Mouse (Mus musculus): ENCODE data around the gene Nab2. TPM values are rescaled to one million over a fixed set of nuclear protein-coding genes. Genes with fewer than 3 reads are reported as not detected.

Nab2 gene
- polyA plus RNA-seq, 1 experiment from 2014 or later = 9.3 TPM

DNA sequence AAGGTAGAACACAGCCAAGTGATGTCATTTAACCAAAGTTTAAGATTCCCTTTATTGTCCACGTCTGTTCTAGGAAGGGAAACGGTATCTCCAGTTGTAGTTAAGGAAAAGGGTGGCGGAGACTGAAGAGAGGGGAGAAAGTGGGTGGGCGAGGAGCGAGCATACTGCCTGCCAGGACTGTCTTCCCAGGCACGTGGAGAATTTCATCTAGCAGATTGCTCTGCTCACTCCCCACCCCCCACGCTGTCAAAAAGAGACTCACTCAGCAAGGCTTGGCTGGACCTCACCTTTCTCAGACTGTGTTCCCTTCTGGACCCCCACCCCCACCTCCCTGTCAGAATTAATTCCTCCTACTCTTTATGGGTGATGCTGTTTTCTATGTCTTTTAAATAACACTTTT lies 802 bp upstream of the Nab2 start:
- Histone ChIP-seq H3K9ac (replicated peaks; ENCODE audit: low read length) (peak overlapping the region; percentile 39), H3K9me3 (replicated peaks; ENCODE audit: control insufficient read depth, low read length) (no peaks in the 10 kb centered on the region), H3K4me1 (ENCODE audit: control insufficient read depth, insufficient read depth, low read length) (peaks cover 13% of the 10 kb centered on the region), H3K36me3 (replicated peaks; ENCODE audit: control insufficient read depth, insufficient read depth, low read depth, low read length) (0 out of 2 replicates have a peak, but pooled peaks cover under 1% of the 10 kb centered on the region), H3K27me3 (ENCODE audit: control insufficient read depth, insufficient read depth, low read length) (no peaks in the 10 kb centered on the region), H3K4me2 (ENCODE audit: low read depth, low read length) (peak overlapping the region; percentile 32), H3K4me3 (ENCODE audit: low read depth, low read length) (no peak overlapping the region), H3K27ac (replicated peaks; ENCODE audit: low read depth, low read length) (peak overlapping the region; percentile 99)
- WGBS = 11% methylated on average over 7 of the region's 7 CpGs
- ATAC-seq (replicated peaks; ENCODE audit: insufficient number of reproducible peaks, low FRiP score, low TSS enrichment, low read depth) (no peak), DNase-seq (ENCODE audit: low spot score) (peak; percentile 46)

- peak overlapping the region; percentile 80 for H3K4me3 ChIP-seq (ENCODE audit: low read depth, low read length)
- H3K9ac ChIP-seq (replicated peaks; ENCODE audit: low read length) = peak overlapping the region; percentile 90
- peak; percentile 65 for ATAC-seq (replicated peaks; ENCODE audit: insufficient number of reproducible peaks, low FRiP score, low TSS enrichment, low read depth)
- DNase-seq (ENCODE audit: low spot score) = peak; percentile 96
- WGBS = under 1% methylated on average over 35 of the region's 35 CpGs
- H3K9me3 ChIP-seq (replicated peaks; ENCODE audit: control insufficient read depth, low read length) = no peaks in the 10 kb centered on the region
- H3K27ac ChIP-seq (replicated peaks; ENCODE audit: low read depth, low read length) = peak overlapping the region; percentile 99
- peaks cover 2% of the 10 kb centered on the region; the same call in 1 of the 2 replicates for H3K27me3 ChIP-seq (ENCODE audit: control insufficient read depth, insufficient read depth, low read length)
- H3K36me3 ChIP-seq (replicated peaks; ENCODE audit: control insufficient read depth, insufficient read depth, low read depth, low read length) = peaks cover 2% of the 10 kb centered on the region; the same call in 1 of the 2 replicates
- H3K4me1 ChIP-seq (ENCODE audit: control insufficient read depth, insufficient read depth, low read length) = peaks cover 25% of the 10 kb centered on the region
- H3K4me2 ChIP-seq (ENCODE audit: low read depth, low read length) = peak overlapping the region; percentile 58
Measured at GRCm38 (mm10) chr10:127667269-127668092, 887 bp downstream of the Nab2 start.

DNA sequence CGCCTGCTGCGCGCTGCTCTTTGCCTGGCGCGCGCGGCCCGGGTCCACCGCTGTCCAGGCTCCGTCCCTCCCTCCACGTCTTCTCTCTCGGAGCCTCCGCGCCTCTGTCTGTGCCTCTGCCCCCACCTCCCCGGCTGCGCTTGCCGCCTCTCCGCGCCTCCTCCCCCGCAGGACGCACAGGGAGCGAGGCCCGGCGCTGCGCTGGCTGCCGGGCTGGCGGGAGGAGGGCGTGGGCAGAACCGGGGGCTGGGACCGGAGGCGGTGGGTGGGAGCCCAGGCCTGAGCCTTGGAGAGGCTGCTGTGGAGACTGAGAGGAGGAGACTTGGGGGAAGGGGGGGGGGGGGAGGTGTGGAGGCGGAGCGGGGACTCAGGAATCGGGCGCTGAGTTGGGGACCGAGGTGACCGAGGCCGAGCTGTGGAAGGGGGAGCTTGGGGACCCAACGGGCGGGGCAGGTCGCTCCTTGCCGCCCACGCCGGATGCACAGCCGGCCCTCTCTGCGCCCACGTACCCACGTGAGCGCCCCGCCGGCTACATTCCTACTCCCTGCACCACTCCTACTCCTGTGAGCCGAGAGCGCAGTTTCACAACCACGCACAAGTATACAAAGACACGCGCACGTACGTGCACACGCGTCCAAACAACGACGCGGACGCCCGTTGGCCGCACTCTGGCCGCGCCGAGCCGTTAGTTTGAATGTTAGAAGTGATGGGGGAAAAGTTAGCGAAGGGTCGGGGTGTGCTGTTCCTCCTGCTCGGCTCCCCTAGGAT lies 1.7 kb downstream of the Nab2 start, which contains the start of gene Nemp1:
Nemp1 (plus strand) TSS at position 401 of the 768 bp plus-strand sequence.
- Histone ChIP-seq H3K9ac (replicated peaks; ENCODE audit: low read length) (peak within 1 kb of the TSS; percentile 90), H3K4me2 (ENCODE audit: low read depth, low read length) (peak within 1 kb of the TSS; percentile 58), H3K27ac (replicated peaks; ENCODE audit: low read depth, low read length) (peak within 1 kb of the TSS; percentile 99), H3K4me1 (ENCODE audit: control insufficient read depth, insufficient read depth, low read length) (peaks cover 29% of the 10 kb centered on the region), H3K9me3 (replicated peaks; ENCODE audit: control insufficient read depth, low read length) (no peaks in the 10 kb centered on the region), H3K36me3 (replicated peaks; ENCODE audit: control insufficient read depth, insufficient read depth, low read depth, low read length) (peaks cover 2% of the 10 kb centered on the region; the same call in 1 of the 2 replicates), H3K27me3 (ENCODE audit: control insufficient read depth, insufficient read depth, low read length) (peaks cover 2% of the 10 kb centered on the region; the same call in 1 of the 2 replicates), H3K4me3 (ENCODE audit: low read depth, low read length) (peak within 1 kb of the TSS; percentile 80)
- DNase-seq (ENCODE audit: low spot score) (peak; percentile 80), ATAC-seq (replicated peaks; ENCODE audit: insufficient number of reproducible peaks, low FRiP score, low TSS enrichment, low read depth) (peak; percentile 54)
- WGBS = under 1% methylated on average over 50 of the region's 73 CpGs

GRCm38 (mm10) chr10:127665366-127666181 lies 2.8 kb downstream of the Nab2 start:
- peak overlapping the region; percentile 99 for H3K27ac ChIP-seq (replicated peaks; ENCODE audit: low read depth, low read length)
- H3K9ac ChIP-seq (replicated peaks; ENCODE audit: low read length) = peak overlapping the region; percentile 90
- peak overlapping the region; percentile 58 for H3K4me2 ChIP-seq (ENCODE audit: low read depth, low read length)
- peaks cover 2% of the 10 kb centered on the region; the same call in 1 of the 2 replicates for H3K27me3 ChIP-seq (ENCODE audit: control insufficient read depth, insufficient read depth, low read length)
- DNase-seq (ENCODE audit: low spot score) = peak; percentile 48
- no peak for ATAC-seq (replicated peaks; ENCODE audit: insufficient number of reproducible peaks, low FRiP score, low TSS enrichment, low read depth)
- peaks cover 32% of the 10 kb centered on the region for H3K4me1 ChIP-seq (ENCODE audit: control insufficient read depth, insufficient read depth, low read length)
- no peaks in the 10 kb centered on the region for H3K9me3 ChIP-seq (replicated peaks; ENCODE audit: control insufficient read depth, low read length)
- WGBS = 2% methylated on average over 14 of the region's 14 CpGs
- peaks cover 2% of the 10 kb centered on the region; the same call in 1 of the 2 replicates for H3K36me3 ChIP-seq (replicated peaks; ENCODE audit: control insufficient read depth, insufficient read depth, low read depth, low read length)
- peak overlapping the region; percentile 80 for H3K4me3 ChIP-seq (ENCODE audit: low read depth, low read length)

DNA sequence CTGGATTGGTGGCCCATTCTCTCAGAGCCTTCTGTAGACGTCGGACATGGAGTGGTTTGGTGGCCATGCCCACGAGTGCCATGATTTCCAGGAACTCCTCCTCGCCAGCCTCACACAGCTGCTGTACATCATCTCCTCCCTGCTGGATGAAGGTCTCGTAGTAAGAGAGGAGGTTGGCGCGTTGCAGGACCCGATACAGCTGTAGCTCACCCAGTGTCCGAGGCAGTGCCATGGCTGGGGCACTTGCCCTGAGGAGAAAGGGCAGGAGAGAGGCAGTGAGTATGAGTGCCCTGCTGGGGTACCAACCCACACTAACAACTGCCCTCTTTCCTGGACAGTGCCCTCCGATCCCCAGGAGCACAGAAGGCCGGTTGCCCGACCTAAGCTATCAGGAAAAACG lies 3.5 kb downstream of the Nab2 start:
- Histone ChIP-seq H3K27me3 (ENCODE audit: control insufficient read depth, insufficient read depth, low read length) (peaks cover 2% of the 10 kb centered on the region; the same call in 1 of the 2 replicates), H3K9me3 (replicated peaks; ENCODE audit: control insufficient read depth, low read length) (no peaks in the 10 kb centered on the region), H3K27ac (replicated peaks; ENCODE audit: low read depth, low read length) (no peak overlapping the region), H3K4me1 (ENCODE audit: control insufficient read depth, insufficient read depth, low read length) (peaks cover 32% of the 10 kb centered on the region), H3K4me2 (ENCODE audit: low read depth, low read length) (peak overlapping the region; percentile 58), H3K9ac (replicated peaks; ENCODE audit: low read length) (peak overlapping the region; percentile 2; the same call in 1 of the 2 replicates), H3K4me3 (ENCODE audit: low read depth, low read length) (peak overlapping the region; percentile 80), H3K36me3 (replicated peaks; ENCODE audit: control insufficient read depth, insufficient read depth, low read depth, low read length) (peaks cover 2% of the 10 kb centered on the region; the same call in 1 of the 2 replicates)
- ATAC-seq (replicated peaks; ENCODE audit: insufficient number of reproducible peaks, low FRiP score, low TSS enrichment, low read depth) = no peak
- 23% methylated on average over 13 of the region's 13 CpGs for WGBS
- no peak for DNase-seq (ENCODE audit: low spot score)

- peaks cover 30% of the 10 kb centered on the region for H3K4me1 ChIP-seq (ENCODE audit: control insufficient read depth, insufficient read depth, low read length)
- H3K4me2 ChIP-seq (ENCODE audit: low read depth, low read length) = peak overlapping the region; percentile 29
- no peak for ATAC-seq (replicated peaks; ENCODE audit: insufficient number of reproducible peaks, low FRiP score, low TSS enrichment, low read depth)
- WGBS = 24% methylated on average over 16 of the region's 16 CpGs
- no peak overlapping the region; the same call in none of the 2 replicates for H3K9ac ChIP-seq (replicated peaks; ENCODE audit: low read length)
- peak overlapping the region; percentile 16; the same call in 1 of the 2 replicates for H3K4me3 ChIP-seq (ENCODE audit: low read depth, low read length)
- no peak for DNase-seq (ENCODE audit: low spot score)
- H3K36me3 ChIP-seq (replicated peaks; ENCODE audit: control insufficient read depth, insufficient read depth, low read depth, low read length) = peaks cover 2% of the 10 kb centered on the region; the same call in 1 of the 2 replicates
- no peaks in the 10 kb centered on the region for H3K9me3 ChIP-seq (replicated peaks; ENCODE audit: control insufficient read depth, low read length)
- H3K27ac ChIP-seq (replicated peaks; ENCODE audit: low read depth, low read length) = no peak overlapping the region
- peaks cover 2% of the 10 kb centered on the region; the same call in 1 of the 2 replicates for H3K27me3 ChIP-seq (ENCODE audit: control insufficient read depth, insufficient read depth, low read length)
Measured at GRCm38 (mm10) chr10:127664166-127664565, 4.2 kb downstream of the Nab2 start.

- DNase-seq (ENCODE audit: low spot score) = no peak
- Histone ChIP-seq H3K4me2 (ENCODE audit: low read depth, low read length) (no peak overlapping the region; the same call in 1 of the 2 replicates), H3K27me3 (ENCODE audit: control insufficient read depth, insufficient read depth, low read length) (peaks cover 2% of the 10 kb centered on the region; the same call in 1 of the 2 replicates), H3K9ac (replicated peaks; ENCODE audit: low read length) (no peak overlapping the region; the same call in none of the 2 replicates), H3K4me1 (ENCODE audit: control insufficient read depth, insufficient read depth, low read length) (peaks cover 28% of the 10 kb centered on the region), H3K4me3 (ENCODE audit: low read depth, low read length) (no peak overlapping the region), H3K27ac (replicated peaks; ENCODE audit: low read depth, low read length) (no peak overlapping the region), H3K36me3 (replicated peaks; ENCODE audit: control insufficient read depth, insufficient read depth, low read depth, low read length) (peaks cover 2% of the 10 kb centered on the region; the same call in 1 of the 2 replicates), H3K9me3 (replicated peaks; ENCODE audit: control insufficient read depth, low read length) (no peaks in the 10 kb centered on the region)
- WGBS = 23% methylated on average over 5 of the region's 5 CpGs
- no peak for ATAC-seq (replicated peaks; ENCODE audit: insufficient number of reproducible peaks, low FRiP score, low TSS enrichment, low read depth)
Measured at GRCm38 (mm10) chr10:127663590-127663989, 4.8 kb downstream of the Nab2 start.

Data from embryonic facial prominence, embryonic 11.5 days (tissue).